Mouse (Mus musculus) layer of hippocampus, adult 9-10 months (tissue): ENCODE measurements around the gene Fbll1.
A peak's percentile ranks its signal among the peaks of the same experiment; 100 is the strongest.
"Not testable (repeated sequence)": the region's sequence is repeated elsewhere in the genome, so short reads cannot be mapped to it uniquely, and the experiment has no call there.

Experiments
- DNase-seq: peaks from one replicate; pipeline ENCODE4 v3.0.0; 2022; ENCODE audit warnings: low spot score

Fbll1 gene

DNA sequence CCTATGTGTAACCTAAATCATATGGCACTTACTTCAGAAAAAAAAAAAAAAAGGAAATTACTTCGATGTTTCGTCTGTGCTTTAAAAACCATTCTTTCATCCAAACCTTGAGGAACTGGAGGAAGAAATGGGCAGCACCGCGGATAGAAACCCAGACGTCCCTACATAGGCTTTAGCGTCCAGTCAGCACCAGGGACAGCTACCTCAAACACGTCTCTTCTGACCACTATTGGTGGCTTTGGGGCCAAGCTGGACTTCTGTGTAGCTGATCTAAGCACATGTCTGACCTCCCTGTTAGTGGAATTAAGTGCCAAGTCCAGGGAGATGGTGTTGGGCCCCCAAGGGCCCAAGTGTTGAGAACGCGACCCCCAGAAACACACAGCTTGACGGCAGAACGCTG, at the start of gene Fbll1:
Gene Fbll1 (minus strand): TSS at position 11 of the 400 bp plus-strand sequence.
- no peak for DNase-seq

DNA sequence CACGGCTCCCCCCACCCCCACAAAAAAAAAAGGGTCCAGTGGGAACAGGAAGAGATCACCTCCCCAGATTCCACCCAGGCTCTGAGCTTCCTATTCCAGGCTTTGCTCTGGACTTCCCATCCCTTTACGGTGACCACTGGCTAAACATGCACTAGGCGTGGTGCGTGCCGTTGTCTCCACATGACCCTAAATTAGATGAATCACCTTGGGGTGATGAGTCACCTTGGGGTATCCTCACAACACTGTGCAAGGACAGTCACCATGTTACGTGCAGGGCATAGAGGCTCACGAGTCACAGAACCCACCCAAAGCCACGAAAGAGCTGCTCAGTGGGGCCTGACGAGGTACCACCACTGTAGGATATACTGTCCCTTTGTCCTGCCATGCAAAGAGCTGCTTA, 45.6 kb upstream of the Fbll1 start:
- no peak for DNase-seq

DNA sequence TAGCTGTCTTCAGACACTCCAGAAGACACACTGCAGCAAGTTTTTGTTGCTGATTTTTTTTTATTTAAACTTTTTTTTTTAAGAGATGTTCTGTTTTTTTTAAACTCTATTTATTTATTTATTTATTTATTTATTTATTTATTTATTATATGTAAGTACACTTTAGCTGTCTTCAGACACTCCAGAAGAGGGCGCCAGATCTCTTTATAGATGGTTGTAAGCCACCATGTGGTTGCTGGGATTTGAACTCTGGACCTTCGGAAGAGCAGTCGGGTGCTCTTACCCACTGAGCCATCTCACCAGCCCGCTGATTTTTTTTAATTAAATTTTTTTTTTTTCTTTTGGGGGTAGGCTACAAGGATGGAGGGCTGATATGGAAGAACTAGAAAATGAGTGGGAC, 43.9 kb upstream of the Fbll1 start:
- DNase-seq = not testable (repeated sequence)

DNA sequence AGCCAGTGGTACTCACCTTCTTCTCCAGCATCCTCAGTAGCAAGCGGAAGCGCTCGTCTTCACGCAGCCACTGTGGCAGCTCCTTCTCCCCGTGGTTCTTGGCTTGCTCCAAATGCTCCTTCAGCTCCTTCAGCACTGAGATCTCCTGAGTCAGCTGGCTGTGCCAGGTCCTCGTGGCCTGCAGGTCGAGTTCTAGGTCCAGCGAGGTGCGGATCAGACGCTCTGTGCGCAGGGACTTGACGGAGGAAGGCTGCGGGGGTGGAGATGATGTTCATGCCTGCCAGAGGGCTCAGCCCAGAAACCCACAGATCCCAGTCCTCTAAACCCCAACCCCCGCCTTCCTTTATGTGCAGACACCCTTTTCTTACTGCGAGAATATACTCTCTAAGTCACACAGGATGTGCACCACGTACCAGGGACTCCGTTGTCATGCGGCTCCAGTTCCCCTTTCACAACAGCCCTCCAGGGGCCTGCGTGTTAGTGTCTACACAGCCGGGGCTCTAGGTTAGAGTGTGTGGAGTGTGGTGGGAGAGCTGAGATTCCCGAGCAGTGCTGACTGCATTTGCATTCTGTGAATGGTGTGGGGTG, 43.1 kb upstream of the Fbll1 start:
- no peak for DNase-seq

DNA sequence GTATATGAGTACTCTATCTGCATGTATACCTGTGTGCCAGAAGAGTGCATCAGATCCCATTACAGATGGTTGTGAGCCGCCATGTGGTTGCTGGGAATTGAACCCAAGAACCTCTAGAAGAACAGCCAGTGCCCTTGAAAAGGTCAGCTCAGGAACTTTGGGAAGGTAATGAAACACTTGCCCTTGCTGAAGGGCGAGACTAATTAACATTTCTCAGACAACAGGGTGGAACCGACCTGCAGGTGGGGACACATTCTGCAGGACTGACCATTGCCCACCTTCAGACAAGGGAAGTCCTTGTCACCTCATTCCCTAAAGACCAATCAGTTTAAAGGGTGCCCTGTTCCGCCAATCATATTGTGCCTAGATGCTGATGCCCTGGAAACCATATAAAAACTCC, 42.1 kb upstream of the Fbll1 start:
- not testable (repeated sequence) for DNase-seq

DNA sequence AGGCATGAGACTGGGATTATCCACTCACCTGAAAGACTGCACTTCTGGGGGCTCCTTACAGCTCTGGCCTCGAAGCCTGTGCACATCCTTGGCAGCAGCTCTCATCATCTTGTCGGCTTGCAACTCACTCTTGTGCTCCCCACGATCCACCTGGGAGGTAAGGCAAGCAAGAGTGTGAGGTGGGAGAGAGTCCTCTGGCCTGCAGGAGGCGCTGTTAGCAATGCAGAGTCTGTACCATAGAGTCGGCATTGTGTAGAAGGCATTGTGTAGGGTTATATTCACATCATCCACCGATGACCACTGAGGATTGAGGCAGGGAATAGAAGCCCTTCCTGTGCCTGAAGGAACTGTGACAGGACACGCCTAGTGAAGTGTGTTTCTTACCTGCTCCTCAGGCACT, 41.6 kb upstream of the Fbll1 start:
- no peak for DNase-seq

DNA sequence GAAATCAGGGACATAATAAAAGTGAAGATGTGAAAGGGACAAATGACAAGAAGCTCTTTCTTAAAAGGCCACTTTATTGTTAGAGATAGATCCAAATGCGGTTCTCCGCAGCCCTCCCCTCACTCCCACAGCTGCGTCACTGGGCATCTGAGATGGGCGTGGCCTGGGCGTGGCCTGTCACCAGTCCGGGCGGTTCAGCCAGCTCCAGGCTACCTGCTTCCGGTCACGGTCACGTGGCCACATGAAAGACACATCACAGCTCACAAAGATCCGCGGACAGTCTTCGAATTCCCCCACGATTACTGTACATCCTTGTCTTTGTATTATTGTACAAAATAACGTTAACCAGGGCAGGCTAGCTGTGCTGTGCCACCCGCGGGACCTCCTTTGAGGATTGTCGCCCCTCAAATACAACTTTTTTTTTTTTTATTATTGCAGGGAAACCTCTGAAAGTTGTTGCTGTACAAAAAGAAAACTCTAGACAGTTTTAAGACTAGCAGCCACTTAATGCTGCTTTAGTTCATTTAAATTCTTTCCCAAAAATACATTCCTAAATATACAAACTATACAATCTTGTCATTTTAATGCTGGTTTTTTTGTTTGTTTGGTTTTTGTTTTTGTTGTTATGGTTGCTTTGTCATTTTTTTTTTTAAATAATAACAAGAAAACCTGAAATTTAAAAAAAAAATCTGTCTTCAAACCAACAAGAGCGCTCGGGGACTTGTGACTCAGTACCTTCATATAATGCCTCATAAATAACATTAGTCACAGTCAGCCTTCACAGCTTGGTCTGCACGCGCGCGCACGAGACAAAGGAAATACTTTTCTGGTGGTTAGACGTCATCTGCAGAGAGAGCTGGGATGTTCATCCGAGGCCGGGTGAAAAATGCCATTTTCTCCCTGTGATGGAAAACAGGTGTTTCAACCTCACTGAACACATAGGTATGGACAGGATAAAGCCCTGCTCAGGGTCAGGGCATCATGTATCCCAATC, 40.0 kb upstream of the Fbll1 start:
- DNase-seq = peak; percentile 55

DNA sequence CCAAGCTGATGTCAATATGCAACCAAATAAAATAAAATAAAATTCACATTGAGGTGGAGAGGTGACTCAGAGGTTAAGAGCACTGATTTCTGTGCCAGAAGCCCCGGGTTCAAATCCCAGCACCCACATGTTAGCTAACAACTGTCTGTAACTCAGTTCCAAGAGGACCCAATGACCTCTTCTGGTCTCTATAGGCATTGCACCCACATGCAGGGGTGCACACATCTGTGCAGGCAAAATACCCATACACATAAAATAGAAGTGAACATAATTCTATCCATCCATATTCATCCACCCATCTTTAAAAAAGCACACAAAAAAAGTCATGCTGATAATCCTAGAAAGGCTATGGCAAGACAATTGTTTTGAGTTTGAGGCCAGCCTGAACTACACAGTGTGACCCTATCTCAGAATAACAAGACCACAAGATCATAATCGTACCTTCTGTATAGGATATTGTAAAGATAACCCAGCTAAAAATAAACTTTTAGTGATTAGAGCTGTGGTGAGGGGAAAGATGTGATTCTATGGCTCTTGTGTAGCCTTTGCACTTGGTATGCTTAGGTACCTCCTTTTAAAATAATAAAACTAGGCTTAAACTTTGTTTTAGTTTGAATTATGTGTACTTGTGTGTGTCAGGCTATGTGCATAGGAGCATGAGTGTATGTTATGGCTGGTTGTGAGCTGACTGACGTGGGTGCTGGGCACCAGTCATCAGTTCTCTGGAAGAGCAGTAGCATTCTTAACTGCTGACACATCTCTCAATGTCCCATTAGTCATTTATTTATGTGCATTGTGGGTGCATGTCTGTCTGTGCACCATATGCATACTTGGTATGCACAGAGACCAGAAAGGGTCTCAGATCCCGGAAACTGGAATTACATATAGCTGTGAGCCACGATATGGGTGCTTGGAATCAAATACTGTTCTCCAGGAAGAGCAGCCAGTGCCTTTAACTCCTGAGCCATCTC, 38.8 kb upstream of the Fbll1 start:
- DNase-seq = no peak

DNA sequence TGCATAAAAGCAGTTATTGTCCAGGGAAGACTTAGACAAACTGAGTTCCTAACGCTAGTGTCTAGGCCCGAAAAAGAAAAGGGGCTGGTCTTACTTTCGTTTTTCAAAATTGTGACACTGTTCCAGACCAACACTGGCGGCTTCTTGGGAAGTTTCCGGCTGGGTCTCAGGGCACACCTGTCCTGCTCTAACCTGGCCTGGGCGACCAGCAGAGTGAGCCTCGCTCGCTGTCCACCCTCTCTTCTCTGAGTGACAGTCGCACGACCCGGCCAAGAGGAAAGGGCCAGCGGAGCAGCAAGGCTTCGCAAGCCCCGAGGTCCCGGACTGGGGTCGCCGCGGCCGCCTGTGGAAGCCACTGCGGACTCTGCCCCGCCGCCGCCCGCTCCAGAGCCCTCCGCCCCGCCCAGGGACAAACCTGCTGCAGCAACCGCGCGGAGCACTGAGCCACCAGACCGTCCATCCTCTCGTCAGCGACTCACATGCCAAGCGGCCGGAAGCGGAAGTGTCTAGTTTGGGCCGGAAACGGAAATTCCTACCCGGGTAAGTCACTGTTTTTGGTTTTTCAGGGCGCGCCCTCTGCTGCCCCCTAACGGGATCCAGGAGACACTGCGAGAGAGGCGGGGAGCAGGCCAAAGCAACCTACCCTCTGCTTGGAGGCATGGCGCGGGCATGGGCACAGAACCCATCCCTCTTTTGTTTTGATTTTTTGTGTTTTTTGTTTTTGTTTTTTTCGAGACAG, 35.5 kb upstream of the Fbll1 start, which contains the start of gene Rars:
Gene Rars (minus strand): TSS at position 485 of the 739 bp plus-strand sequence.
- DNase-seq = peak; percentile 76

DNA sequence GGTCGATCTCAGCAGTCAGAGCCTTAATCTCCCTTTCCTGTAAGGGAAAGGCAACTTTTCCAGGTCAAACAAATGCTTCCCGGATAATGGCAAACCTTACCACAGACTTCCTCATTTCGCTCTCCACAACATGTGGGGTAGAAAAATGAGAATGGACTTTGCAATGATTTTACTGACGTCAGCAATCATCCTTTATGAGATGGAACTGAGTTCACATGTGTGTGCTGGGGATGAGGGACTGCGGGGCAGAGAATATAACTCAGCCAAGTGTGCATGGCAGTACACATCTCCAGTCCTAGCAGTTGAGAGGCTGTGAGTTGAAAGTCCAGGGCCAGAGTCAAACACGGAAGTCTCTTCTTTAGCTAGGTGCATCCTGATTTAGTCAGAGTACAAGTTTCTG, 34.6 kb upstream of the Fbll1 start:
- DNase-seq = no peak

DNA sequence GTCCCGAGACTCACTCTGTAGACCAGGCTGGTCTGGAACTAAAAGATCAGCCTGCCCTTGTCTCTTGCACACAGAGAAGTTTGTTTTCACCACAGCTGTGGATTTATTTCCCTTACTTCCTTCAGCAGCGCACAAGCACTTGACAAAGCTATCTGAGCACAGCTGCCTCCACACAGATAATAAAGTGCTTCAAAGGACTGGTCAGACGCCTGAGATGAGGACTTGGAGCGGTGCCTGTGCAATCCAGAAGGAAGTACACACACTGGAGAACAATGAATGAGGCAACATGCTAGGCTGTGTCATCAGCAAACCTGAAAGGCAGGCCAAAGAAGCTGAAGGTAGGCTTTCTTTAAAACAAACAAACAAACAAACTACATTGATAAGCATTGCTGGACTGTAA, 33.5 kb upstream of the Fbll1 start:
- DNase-seq = no peak

DNA sequence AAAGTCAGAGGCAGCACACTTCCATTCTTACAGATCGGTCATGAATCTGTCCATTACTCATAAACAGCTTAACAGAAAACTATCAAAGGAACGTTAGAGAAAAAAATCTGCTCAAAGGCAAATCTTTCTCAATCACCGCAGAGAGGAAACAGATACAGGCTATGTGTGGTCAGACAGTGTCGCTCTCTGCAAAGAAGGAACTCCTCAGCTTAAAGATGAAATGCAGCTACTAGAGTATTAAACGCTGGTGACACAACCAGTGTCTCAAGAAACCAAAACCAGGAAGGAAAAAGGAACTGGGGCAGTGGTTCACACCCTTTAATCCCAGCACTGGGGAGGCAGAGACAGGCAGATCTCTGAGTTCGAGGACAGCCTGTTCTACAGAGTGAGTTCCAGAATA, 29.0 kb upstream of the Fbll1 start:
- DNase-seq = no peak

DNA sequence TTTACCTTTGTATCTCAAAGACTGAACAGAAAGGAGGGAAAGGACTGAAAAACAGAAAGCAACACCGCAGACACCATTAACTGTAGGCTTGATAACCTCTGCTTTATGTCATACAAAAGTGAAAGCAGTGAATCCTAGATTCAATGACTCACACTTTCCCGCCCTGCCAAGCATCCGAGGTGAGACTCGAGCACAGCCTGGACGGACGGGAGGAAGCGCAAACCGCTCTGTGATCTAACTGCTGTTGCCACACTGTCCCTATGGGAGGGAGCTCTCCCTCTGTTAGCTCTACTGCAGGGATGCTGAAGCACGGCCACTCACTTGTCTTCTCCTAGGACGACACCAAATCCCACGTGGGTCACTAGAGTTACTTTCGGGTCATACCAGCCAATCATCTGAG, 17.6 kb upstream of the Fbll1 start:
- DNase-seq = no peak

DNA sequence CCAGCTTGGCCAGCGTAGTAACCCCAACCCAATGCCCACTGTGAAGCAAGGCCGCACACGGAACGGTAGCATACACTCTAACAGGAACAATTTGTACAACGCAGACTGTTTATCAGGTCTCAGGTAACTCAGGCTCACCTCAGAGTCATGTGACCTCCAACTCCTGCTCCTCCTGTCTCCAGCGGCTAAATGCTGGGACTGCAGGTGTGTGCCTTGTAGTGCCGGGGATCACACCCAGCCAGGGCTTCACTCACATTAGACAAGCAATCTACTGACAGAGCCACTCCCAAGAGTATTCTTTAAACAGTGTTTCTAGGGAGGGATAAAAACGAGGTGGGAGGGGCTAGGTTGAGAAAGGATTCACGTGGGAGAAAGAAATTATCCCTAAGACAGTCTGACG, 12.8 kb upstream of the Fbll1 start:
- DNase-seq = no peak

DNA sequence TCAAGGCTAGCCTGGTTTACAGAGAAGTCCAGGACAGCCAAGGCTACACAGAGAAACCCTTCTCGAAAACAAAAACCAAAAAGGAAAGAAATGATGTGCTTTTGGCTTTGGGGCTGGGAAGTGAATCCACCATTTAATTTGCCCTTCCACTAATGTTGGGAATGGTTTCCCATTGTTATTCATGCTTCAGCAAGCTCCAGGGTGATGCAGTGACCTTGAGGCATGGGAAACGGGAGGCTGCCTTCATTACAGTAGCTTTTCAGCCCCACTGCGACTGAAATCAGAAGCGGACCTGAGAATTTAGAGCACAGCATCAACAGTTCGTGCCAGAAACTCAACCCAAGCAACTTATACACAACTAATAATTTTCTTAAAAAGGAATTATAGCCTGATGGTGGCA, 2.6 kb upstream of the Fbll1 start:
- DNase-seq = no peak

DNA sequence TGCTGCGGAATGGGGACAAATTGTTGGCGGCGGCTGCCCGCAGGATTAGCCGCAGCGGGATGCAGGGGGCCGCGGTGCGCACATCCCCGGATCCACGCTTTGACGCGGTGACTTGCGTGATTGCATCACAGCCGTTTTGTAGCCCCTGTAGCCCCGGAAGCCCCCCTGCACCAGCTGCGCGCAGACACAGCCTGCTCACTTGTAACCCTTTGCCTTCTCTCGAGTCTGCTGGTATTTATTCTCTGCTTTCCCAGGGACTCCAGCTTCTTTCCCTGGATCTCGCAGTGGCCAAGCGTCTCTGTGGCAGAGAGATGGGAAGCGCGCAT, 226 bp downstream of the Fbll1 start:
- peak; percentile 27 for DNase-seq

DNA sequence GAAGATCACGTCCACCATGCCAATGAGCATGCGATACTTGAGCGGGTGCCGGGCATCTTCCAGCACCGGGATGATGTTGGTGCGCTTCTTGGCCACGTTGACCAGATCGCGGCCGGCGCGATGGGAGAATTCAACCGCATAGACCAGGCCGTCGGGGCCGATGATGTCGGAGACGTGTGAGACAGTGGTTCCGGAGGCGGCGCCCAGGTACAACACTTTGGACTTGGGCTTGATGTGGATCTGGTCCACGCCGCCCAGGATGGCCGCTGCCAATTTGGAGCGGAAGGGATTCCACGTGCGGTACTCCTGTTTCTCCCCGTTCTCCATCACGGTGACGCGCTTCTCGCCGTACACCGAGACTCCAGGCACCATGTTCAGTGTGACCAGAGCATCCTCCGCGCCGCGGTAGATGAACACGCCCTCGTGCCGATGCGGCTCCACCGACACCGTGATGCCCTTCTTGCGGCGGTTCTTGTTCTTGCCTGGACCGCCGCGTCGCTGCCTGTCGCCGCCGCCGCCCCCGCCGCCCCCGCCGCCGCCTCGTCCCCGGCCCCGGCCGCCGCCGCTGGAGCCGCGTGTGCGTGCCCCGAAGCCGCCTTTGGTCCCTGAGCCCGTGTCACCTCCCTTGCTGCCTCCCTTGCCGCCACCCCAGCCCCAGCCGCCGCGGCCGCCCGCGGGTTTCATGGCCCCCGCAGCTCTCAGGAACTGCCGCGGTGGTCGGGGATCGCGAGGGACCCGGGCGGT, 761 bp downstream of the Fbll1 start:
- DNase-seq = no peak

DNA sequence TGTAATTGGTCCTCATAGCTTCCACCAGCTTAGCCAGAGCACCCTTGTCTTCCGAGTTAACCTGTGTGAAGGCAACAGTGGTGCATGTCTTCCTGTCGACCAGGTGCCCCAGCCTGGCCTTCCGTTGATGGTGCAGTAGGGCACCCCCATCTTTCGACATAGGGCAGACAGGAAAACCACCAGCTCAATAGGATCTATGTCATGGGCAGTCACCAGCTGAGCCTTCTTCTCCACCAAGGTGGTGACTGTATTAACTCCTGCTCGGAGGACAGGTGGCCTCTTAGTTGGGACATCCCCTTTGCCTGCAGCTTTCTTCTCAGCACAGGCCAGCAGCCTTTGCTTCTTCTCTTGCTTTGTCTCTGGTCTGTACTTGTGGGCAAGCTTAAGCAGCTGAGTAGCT, 5.9 kb downstream of the Fbll1 start:
- not testable (repeated sequence) for DNase-seq

DNA sequence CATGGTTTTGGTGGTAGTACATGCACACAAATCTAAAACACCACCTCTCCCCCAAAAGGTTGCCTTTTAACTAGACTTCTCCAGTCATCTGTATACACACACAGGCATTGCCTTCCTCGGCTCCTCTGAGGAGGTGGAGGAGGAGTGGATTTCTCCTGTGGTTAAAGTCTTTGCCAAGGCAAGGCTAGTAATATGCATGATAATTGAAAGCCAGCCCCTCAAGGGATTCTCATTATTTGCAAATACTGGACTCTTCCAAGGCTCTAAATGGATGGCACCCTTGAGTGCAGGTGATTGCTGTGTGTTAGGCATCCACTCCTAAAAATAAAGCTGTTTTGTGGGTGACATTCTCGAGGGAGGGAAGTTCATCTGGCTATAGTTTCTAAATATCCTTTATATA, 10.2 kb downstream of the Fbll1 start:
- DNase-seq = no peak

DNA sequence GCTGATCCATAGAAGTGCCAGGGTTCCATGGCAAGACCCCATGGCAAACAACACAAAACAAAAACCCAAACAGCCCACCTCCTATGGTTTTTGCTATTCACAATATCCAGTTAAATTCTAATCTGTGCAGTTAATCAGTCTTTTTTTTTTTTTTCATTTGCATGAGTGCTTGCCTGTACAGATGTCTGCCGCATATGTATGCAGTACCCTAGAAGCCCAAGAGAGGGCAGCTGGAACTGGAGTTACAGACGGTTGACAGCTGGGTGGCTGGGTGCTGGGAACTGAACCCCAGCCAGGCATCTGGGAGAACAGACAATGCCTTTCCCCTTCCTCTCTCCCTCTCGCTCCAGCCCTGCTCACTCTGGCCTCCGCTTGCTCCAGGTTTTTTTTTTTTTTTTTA, 14.1 kb downstream of the Fbll1 start:
- no peak for DNase-seq

DNA sequence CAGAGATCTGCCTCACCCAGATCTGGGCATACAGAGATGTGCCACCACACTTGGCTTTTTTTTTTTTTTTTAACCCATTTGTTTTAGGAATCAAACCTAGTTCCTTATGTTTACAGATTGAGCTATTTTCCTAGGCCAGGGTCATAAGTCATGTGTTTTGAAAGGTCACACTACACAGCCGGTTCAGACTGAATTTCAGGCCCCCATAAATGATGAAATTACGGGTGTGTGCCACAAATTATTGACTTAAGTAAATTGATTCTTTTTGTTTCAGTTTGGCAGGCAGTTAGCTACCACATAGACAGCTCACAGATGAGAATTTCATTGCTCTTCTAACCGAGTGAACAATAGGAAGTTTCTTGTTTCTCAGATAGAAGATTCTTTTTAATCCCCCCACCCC, 14.7 kb downstream of the Fbll1 start:
- no peak for DNase-seq
